Mouse (Mus musculus) midbrain, embryonic 12.5 days (tissue): Measurements from ENCODE around the gene Prim2. TPM values are rescaled to one million over a fixed set of nuclear protein-coding genes. Genes with fewer than 3 reads are reported as not detected.

Experiments used
- ATAC-seq: fragments of 200-750 bp; cut with Nextera tagmentation; 2 replicates; pipeline ENCODE4 v1.8.0; 2017; ENCODE audit warnings: low read depth, moderate TSS enrichment, moderate library complexity; ENCODE audit not compliant: low FRiP score
- H3K27ac ChIP-seq: fragments of 300-500 bp; sonication (generic); replicated peaks from 2 replicates; pipeline ENCODE4 v1.5.1; 2016; ENCODE audit warnings: mild to moderate bottlenecking
- H3K27me3 ChIP-seq: fragments of 300-500 bp; sonication (generic); 2 replicates; pipeline ENCODE4 v1.6.1; 2016; ENCODE audit warnings: mild to moderate bottlenecking
- H3K36me3 ChIP-seq: fragments of 300-500 bp; sonication (generic); 2 replicates; pipeline ENCODE4 v1.6.1; 2016
- H3K4me1 ChIP-seq: fragments of 300-500 bp; sonication (generic); 2 replicates; pipeline ENCODE4 v1.6.1; 2016
- H3K4me2 ChIP-seq: fragments of 300-500 bp; sonication (generic); replicated peaks from 2 replicates; pipeline ENCODE4 v1.6.1; 2016; ENCODE audit warnings: mild to moderate bottlenecking, moderate library complexity
- H3K4me3 ChIP-seq: fragments of 300-500 bp; sonication (generic); 2 replicates; pipeline ENCODE4 v1.5.1; 2016; ENCODE audit warnings: mild to moderate bottlenecking
- H3K9ac ChIP-seq: fragments of 300-500 bp; sonication (generic); replicated peaks from 2 replicates; pipeline ENCODE4 v1.6.1; 2016; ENCODE audit warnings: mild to moderate bottlenecking, moderate library complexity
- H3K9me3 ChIP-seq: fragments of 300-500 bp; sonication (generic); 2 replicates; pipeline ENCODE4 v1.6.1; 2016; ENCODE audit warnings: mild to moderate bottlenecking
- WGBS: fragments of 180-500 bp; shearing (Covaris S2); methylation state at CpG from one replicate; pipeline ENCODE4 v1.1.7; 2016; 5-methylcytosine and 5-hydroxymethylcytosine counted together
- polyA plus RNA-seq: library from polyadenylated mRNA; unstranded; fragments of >200 nt; fragmentation: Nextera tagmentation; extraction: Ambion mirVana; gene quantifications from 2 replicates; pipeline ENCODE4 v1.2.1, GENCODE M21; 2016

The Prim2 gene
- polyA plus RNA-seq, 1 experiment from 2014 or later: 40.3 TPM

- H3K9ac ChIP-seq: no peak overlapping the region
- H3K4me3 ChIP-seq: no peak overlapping the region
- ATAC-seq: no peak
- H3K27ac ChIP-seq: no peak overlapping the region
- WGBS: 81% methylated on average over 1 of the region's 1 CpGs
- peaks cover 12% of the 10 kb centered on the region; the same call in 1 of the 2 replicates for H3K4me1 ChIP-seq
- no peak overlapping the region for H3K4me2 ChIP-seq
- no peaks in the 10 kb centered on the region for H3K27me3 ChIP-seq
- peaks cover 8% of the 10 kb centered on the region; the same call in 1 of the 2 replicates for H3K36me3 ChIP-seq
- H3K9me3 ChIP-seq: peaks cover 11% of the 10 kb centered on the region
These were observed 72.6 kb downstream of the Prim2 start for GRCm38 (mm10) chr1:33597043-33597442.

- H3K4me1 ChIP-seq: peaks cover 12% of the 10 kb centered on the region; the same call in 1 of the 2 replicates
- H3K9ac ChIP-seq: no peak overlapping the region
- H3K27ac ChIP-seq: 0 out of 2 replicates have a peak overlapping the region, but pooled peaks have one; percentile 25
- no peak for ATAC-seq
- H3K36me3 ChIP-seq: peaks cover 8% of the 10 kb centered on the region; the same call in 1 of the 2 replicates
- 85% methylated on average over 2 of the region's 2 CpGs for WGBS
- H3K4me2 ChIP-seq: no peak overlapping the region
- no peaks in the 10 kb centered on the region for H3K27me3 ChIP-seq
- peaks cover 11% of the 10 kb centered on the region for H3K9me3 ChIP-seq
- H3K4me3 ChIP-seq: no peak overlapping the region
These were observed 73.7 kb downstream of the Prim2 start for GRCm38 (mm10) chr1:33595936-33596335.

- ATAC-seq: peak; percentile 72
- Histone ChIP-seq H3K9me3 (peaks cover 11% of the 10 kb centered on the region), H3K4me3 (no peak overlapping the region), H3K4me1 (peaks cover 12% of the 10 kb centered on the region; the same call in 1 of the 2 replicates), H3K36me3 (peaks cover 8% of the 10 kb centered on the region; the same call in 1 of the 2 replicates), H3K4me2 (no peak overlapping the region), H3K9ac (no peak overlapping the region), H3K27ac (no peak overlapping the region), H3K27me3 (no peaks in the 10 kb centered on the region)
- WGBS: 45% methylated on average over 2 of the region's 2 CpGs
These were observed 74.6 kb downstream of the Prim2 start for GRCm38 (mm10) chr1:33594966-33595365.

- Histone ChIP-seq H3K9ac (no peak overlapping the region), H3K36me3 (peaks cover 5% of the 10 kb centered on the region; the same call in 1 of the 2 replicates), H3K4me3 (no peak overlapping the region), H3K27me3 (no peaks in the 10 kb centered on the region), H3K27ac (no peak overlapping the region), H3K4me2 (no peak overlapping the region), H3K4me1 (peaks cover 12% of the 10 kb centered on the region; the same call in 1 of the 2 replicates), H3K9me3 (peaks cover 9% of the 10 kb centered on the region)
- WGBS: 89% methylated on average over 4 of the region's 4 CpGs
- ATAC-seq: no peak
These were observed 75.7 kb downstream of the Prim2 start for GRCm38 (mm10) chr1:33593718-33594388.

- Histone ChIP-seq H3K4me3 (no peak overlapping the region), H3K4me1 (peaks cover 12% of the 10 kb centered on the region; the same call in 1 of the 2 replicates), H3K36me3 (no peaks in the 10 kb centered on the region), H3K27ac (no peak overlapping the region), H3K9me3 (no peaks in the 10 kb centered on the region), H3K27me3 (no peaks in the 10 kb centered on the region), H3K4me2 (no peak overlapping the region), H3K9ac (no peak overlapping the region)
- 94% methylated on average over 7 of the region's 7 CpGs for WGBS
- ATAC-seq: no peak
These were observed 77.5 kb downstream of the Prim2 start for GRCm38 (mm10) chr1:33591997-33592608.

GRCm38 (mm10) chr1:33590556-33591411 lies 78.8 kb downstream of the Prim2 start:
- 73% methylated on average over 8 of the region's 8 CpGs for WGBS
- no peak overlapping the region for H3K27ac ChIP-seq
- no peaks in the 10 kb centered on the region for H3K9me3 ChIP-seq

GRCm38 (mm10) chr1:33589531-33589930 lies 80.1 kb downstream of the Prim2 start:
- Histone ChIP-seq H3K9me3 (no peaks in the 10 kb centered on the region), H3K9ac (no peak overlapping the region), H3K4me2 (no peak overlapping the region), H3K4me3 (no peak overlapping the region), H3K27me3 (no peaks in the 10 kb centered on the region), H3K4me1 (no peaks in the 10 kb centered on the region), H3K27ac (no peak overlapping the region), H3K36me3 (no peaks in the 10 kb centered on the region)
- ATAC-seq: no peak
- 62% methylated on average over 2 of the region's 2 CpGs for WGBS

More at GRCm38 (mm10) chr1:33590556-33591411, 78.8 kb downstream of the Prim2 start:
- H3K4me3 ChIP-seq: no peak overlapping the region
- H3K36me3 ChIP-seq: no peaks in the 10 kb centered on the region
- H3K27me3 ChIP-seq: no peaks in the 10 kb centered on the region
- H3K4me2 ChIP-seq: no peak overlapping the region
- ATAC-seq: no peak
- H3K4me1 ChIP-seq: peaks cover 10% of the 10 kb centered on the region; the same call in 1 of the 2 replicates
- no peak overlapping the region for H3K9ac ChIP-seq

GRCm38 (mm10) chr1:33588557-33588956 lies 81.0 kb downstream of the Prim2 start:
- no peaks in the 10 kb centered on the region for H3K4me1 ChIP-seq
- no peak overlapping the region for H3K4me2 ChIP-seq
- H3K36me3 ChIP-seq: no peaks in the 10 kb centered on the region
- no peak overlapping the region for H3K4me3 ChIP-seq
- H3K9ac ChIP-seq: no peak overlapping the region
- H3K9me3 ChIP-seq: no peaks in the 10 kb centered on the region
- ATAC-seq: no peak
- H3K27ac ChIP-seq: no peak overlapping the region
- H3K27me3 ChIP-seq: no peaks in the 10 kb centered on the region
- WGBS: 77% methylated on average over 5 of the region's 6 CpGs

- Histone ChIP-seq H3K4me1 (no peaks in the 10 kb centered on the region), H3K27ac (no peak overlapping the region), H3K4me3 (no peak overlapping the region), H3K9ac (no peak overlapping the region), H3K27me3 (no peaks in the 10 kb centered on the region), H3K4me2 (no peak overlapping the region), H3K36me3 (no peaks in the 10 kb centered on the region), H3K9me3 (no peaks in the 10 kb centered on the region)
- ATAC-seq: no peak
These were observed 85.0 kb downstream of the Prim2 start for GRCm38 (mm10) chr1:33584590-33584978.

GRCm38 (mm10) chr1:33583817-33584589 lies 85.6 kb downstream of the Prim2 start:
- H3K27me3 ChIP-seq: no peaks in the 10 kb centered on the region
- no peak overlapping the region for H3K9ac ChIP-seq
- WGBS: 89% methylated on average over 7 of the region's 7 CpGs
- no peaks in the 10 kb centered on the region for H3K9me3 ChIP-seq
- H3K4me1 ChIP-seq: no peaks in the 10 kb centered on the region
- no peaks in the 10 kb centered on the region for H3K36me3 ChIP-seq
- ATAC-seq: no peak
- no peak overlapping the region for H3K4me3 ChIP-seq
- H3K27ac ChIP-seq: no peak overlapping the region
- no peak overlapping the region for H3K4me2 ChIP-seq

- H3K4me3 ChIP-seq: no peak overlapping the region
- no peaks in the 10 kb centered on the region for H3K27me3 ChIP-seq
- H3K4me2 ChIP-seq: no peak overlapping the region
- no peak overlapping the region for H3K9ac ChIP-seq
- no peaks in the 10 kb centered on the region for H3K9me3 ChIP-seq
- no peak overlapping the region for H3K27ac ChIP-seq
- 86% methylated on average over 6 of the region's 6 CpGs for WGBS
- no peaks in the 10 kb centered on the region for H3K4me1 ChIP-seq
- H3K36me3 ChIP-seq: no peaks in the 10 kb centered on the region
- ATAC-seq: no peak
These were observed 91.0 kb downstream of the Prim2 start for GRCm38 (mm10) chr1:33578593-33578992.
